Mouse (Mus musculus) adrenal gland, adult 10 weeks (tissue): Measurements from ENCODE around the gene Ccdc151. TPM values are rescaled to one million over a fixed set of nuclear protein-coding genes. Genes with fewer than 3 reads are reported as not detected.

Experiments used
- polyA plus RNA-seq: library from polyadenylated mRNA; stranded (reverse); fragments of 350-450 nt; fragmentation: Illumina TruSeq; extraction: RNeasy Lipid Tissue Mini Kit (QIAGEN cat#74804); gene quantifications from one replicate; pipeline ENCODE4 v1.2.3, GENCODE M21; 2014; ENCODE audit warnings: low read depth, low replicate concordance

The Ccdc151 gene
- 0.76 TPM for polyA plus RNA-seq

DNA sequence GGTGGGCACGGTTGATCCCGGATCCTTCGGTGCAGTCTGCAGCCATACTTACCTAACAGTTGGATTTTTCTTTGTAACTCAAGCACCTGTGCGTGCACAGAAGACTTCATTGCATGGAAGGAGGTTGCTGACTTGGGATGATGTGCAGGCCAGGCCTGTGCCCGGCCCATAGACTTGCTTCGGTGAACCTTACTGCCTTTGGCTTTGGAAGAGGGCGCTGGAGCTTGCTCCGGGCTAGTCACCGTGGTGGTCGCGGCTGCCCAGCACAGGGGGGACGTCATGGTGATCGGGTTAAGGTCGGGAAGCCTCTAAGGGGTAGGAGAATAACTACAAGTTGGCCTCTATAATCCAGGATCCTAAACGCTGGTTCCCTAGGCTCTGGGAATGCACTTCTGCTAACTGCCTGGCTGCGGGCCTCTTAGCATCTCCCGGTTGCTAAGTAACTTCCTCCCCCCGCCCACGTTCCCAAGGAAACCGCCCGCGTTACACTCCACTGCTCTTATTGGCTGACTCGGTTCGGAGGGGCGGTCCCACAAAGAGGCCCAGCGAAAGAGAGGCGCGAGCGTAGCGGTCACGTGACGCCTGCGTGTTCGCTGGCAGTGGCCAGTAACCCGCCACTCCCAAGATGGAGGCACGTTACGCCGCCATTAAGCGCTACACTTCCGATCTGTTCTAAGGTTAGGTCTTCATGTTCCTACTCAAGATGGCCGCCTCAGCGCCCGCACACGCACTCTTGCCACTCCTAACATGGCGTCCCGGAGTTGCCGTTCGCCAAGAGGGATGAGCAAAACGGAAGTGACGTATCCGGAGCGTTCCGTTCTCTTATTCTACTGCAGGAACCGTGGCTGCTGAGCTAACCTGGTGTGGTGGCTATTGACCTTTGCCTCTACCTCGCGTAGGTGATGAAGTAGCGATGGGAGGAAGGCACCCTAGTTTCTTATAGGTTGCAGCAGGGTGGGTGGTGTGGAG lies at the start of gene Ccdc151, which contains the start of gene Prkcsh:
Gene Ccdc151 (minus strand): TSS at position 441 of the 969 bp plus-strand sequence.
Gene Prkcsh (plus strand): TSS at position 613 of the 969 bp plus-strand sequence.

GRCm38 (mm10) chr9:22051958-22052254 lies 49.5 kb upstream of the Ccdc151 start, which contains the start of gene Elavl3:
Elavl3 (minus strand) TSS chr9:22052023.

GRCm38 (mm10) chr9:21989230-21990110 lies 13.0 kb downstream of the Ccdc151 start, which contains the start of gene Rgl3:
Rgl3 (minus strand) TSS chr9:21989446.

DNA sequence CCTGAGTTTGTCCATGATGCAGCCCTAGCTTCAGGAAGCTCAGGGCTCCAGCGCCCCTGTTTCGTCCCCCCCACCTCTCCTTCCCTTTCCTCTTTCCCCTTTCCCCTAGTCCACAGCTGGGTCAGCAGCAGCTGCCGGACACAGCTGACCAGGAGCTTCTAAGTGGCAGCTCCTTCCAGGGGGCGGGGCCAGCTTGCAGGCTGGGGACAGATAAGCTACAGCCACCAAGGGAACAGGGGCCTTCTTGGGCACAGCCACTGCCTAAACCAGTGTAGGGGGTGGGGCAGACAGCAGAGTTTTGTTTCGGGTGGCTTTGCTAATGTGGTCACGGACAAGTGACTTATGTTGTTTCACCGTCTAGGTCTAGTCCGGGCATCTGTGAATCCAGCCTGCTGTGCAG lies 39.0 kb downstream of the Ccdc151 start, which contains the start of gene Epor:
Gene Epor (minus strand): TSS at position 90 of the 400 bp plus-strand sequence.

DNA sequence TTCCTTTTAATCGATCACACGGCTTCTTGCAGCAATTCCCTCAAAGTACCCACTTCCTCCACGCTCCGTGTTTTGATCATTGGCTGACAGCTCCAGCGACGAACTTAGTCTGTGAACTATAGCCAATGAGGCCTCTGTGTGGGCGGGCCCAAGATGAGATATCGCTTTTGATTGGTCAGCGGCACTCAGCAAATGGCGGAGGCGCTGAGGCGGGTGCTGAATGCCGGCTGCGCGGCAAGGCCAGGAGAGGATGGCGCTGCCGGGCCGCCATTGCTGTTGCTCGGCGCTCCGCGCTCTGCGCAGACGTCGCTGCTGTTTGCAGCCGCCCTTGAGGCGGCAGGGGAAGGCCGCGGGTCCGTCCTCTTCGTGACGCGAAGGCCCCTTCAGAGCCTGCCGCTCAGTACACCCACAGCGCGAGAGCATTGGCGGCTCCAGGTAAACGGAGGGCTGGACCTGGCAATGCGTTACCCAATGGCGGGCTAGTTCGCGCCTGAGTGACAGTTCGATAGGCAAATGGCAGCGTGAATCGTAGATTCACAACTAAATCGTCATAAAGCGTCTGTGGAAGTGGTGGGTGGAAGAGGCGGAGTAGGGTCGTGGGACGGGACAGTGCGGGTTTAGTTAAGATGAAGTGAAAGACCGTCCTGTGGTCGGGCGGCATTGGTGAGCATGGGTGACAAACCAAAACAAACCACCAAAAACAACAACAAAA lies 46.7 kb downstream of the Ccdc151 start, which contains the start of gene Swsap1:
Gene Swsap1 (plus strand): TSS at position 186 of the 712 bp plus-strand sequence.

Other genes starting within 250 kb of the Ccdc151 start
- gene Spc24, start 242.3 kb downstream of the Ccdc151 start, polyA plus RNA-seq, result 0.58 TPM
- gene Kank2, start 203.9 kb downstream of the Ccdc151 start, polyA plus RNA-seq, result 13.8 TPM
- gene Angptl8, start 167.1 kb downstream of the Ccdc151 start, polyA plus RNA-seq, result not detected
- gene Dock6, start 150.0 kb downstream of the Ccdc151 start, polyA plus RNA-seq, result 2.9 TPM
- 14.0 TPM for gene Rab3d, start 84.4 kb downstream of the Ccdc151 start, polyA plus RNA-seq
- gene Ccdc159, start 75.2 kb downstream of the Ccdc151 start, polyA plus RNA-seq, result 0.99 TPM
- gene Tmem205, start 75.1 kb downstream of the Ccdc151 start, polyA plus RNA-seq, result 8.9 TPM
- 2.2 TPM for gene Plppr2, start 65.6 kb downstream of the Ccdc151 start, polyA plus RNA-seq
- gene Swsap1, start 46.9 kb downstream of the Ccdc151 start, polyA plus RNA-seq, result 10.1 TPM
- gene Epor, start 39.1 kb downstream of the Ccdc151 start, polyA plus RNA-seq, result not detected
- gene Rgl3, start 13.2 kb downstream of the Ccdc151 start, polyA plus RNA-seq, result 2.8 TPM
- 10.0 TPM for gene Prkcsh, start 172 bp upstream of the Ccdc151 start, polyA plus RNA-seq
- 1.1 TPM for gene Elavl3, start 49.4 kb upstream of the Ccdc151 start, polyA plus RNA-seq
- not detected for gene Gm49318, start 68.6 kb upstream of the Ccdc151 start, polyA plus RNA-seq
- not detected for gene Zfp653, start 68.7 kb upstream of the Ccdc151 start, polyA plus RNA-seq
- 4.3 TPM for gene Ecsit, start 82.8 kb upstream of the Ccdc151 start, polyA plus RNA-seq
- gene Cnn1, start 96.6 kb upstream of the Ccdc151 start, polyA plus RNA-seq, result 3.6 TPM
- 8.3 TPM for gene Elof1, start 114.5 kb upstream of the Ccdc151 start, polyA plus RNA-seq
- 5.2 TPM for gene Acp5, start 133.1 kb upstream of the Ccdc151 start, polyA plus RNA-seq
- gene Pigyl, start 154.2 kb upstream of the Ccdc151 start, polyA plus RNA-seq, result 5.1 TPM
- 6.4 TPM for gene Zfp872, start 185.5 kb upstream of the Ccdc151 start, polyA plus RNA-seq
- 105 TPM for gene Zfp809, start 223.1 kb upstream of the Ccdc151 start, polyA plus RNA-seq